Comparison of ENCODE assay signal across 19 mouse cellular contexts in genomic region chr4:63171122-63171521, GRCm38 (mm10). TPM values are rescaled to one million over a fixed set of nuclear protein-coding genes. Genes with fewer than 3 reads are reported as not detected.
DNase-seq lines count a peak whose midpoint lies in the region; ATAC-seq and TF ChIP-seq lines count a peak whose summit lies in the region.
"Had no signal": no experiment of that assay in that cellular context is flagged by ENCODE, and none has a peak within 500 bp of the region (broad histone marks: within the 10 kb centered on the region; RNA-seq: fewer than 3 reads in every experiment).

No protein-coding gene starts in this region.

- peak overlapping the region; percentile 53 for H3K9ac ChIP-seq in kidney, embryonic 14.5 days (ENCODE audit: low read depth, low read length)
- H3K9ac ChIP-seq in ES-E14 (ENCODE audit: insufficient read depth, low read depth, low read length, poor library complexity, severe bottlenecking): peak overlapping the region; percentile 4; the same call in 1 of the 2 replicates
- H3K9ac ChIP-seq in kidney, postnatal 0 days (ENCODE audit: low read depth, low read length): peak overlapping the region; percentile 36
- H3K9ac ChIP-seq: heart, embryonic 13.5 days; neural tube, embryonic 13.5 days had no signal

- H3K27me3 ChIP-seq in kidney, embryonic 14.5 days (ENCODE audit: control insufficient read depth, insufficient read depth, low read length): no peaks in the 10 kb centered on the region; the same call in 1 of the 2 replicates
- no peaks in the 10 kb centered on the region for H3K27me3 ChIP-seq in kidney, postnatal 0 days (ENCODE audit: insufficient read depth, low read length)
- H3K27me3 ChIP-seq in small intestine, adult 2 months (ENCODE audit: control insufficient read depth, insufficient read depth, low read length): 0 out of 2 replicates have a peak, but pooled peaks cover 3% of the 10 kb centered on the region

- H3K4me3 ChIP-seq in kidney, embryonic 14.5 days (ENCODE audit: low read length): peak overlapping the region; percentile 37
- peak overlapping the region; percentile 40 to 48; a peak in 3 of 4 replicates for H3K4me3 ChIP-seq in ES-E14 (ENCODE audit: insufficient read depth in 1 of 2, low read depth in 1 of 2, low read length in 2 of 2, poor library complexity in 1 of 2, severe bottlenecking in 1 of 2)
- H3K4me3 ChIP-seq in kidney, postnatal 0 days (replicated peaks; ENCODE audit: low read depth, low read length): peak overlapping the region; percentile 39
- H3K4me3 ChIP-seq in small intestine, adult 2 months (ENCODE audit: low read depth, low read length): peak overlapping the region; percentile 29
- H3K4me3 ChIP-seq: heart, embryonic 13.5 days; limb, embryonic 10.5 days; neural tube, embryonic 13.5 days had no signal

- no peak for TF ChIP-seq POLR2A in small intestine, adult 2 months (IDR thresholded peaks at IDR 0.05; ENCODE audit: low read depth, low read length)

- no peaks in the 10 kb centered on the region for H3K36me3 ChIP-seq in kidney, embryonic 14.5 days (ENCODE audit: control insufficient read depth, insufficient read depth, low read length)
- H3K36me3 ChIP-seq in ES-E14 (ENCODE audit: control insufficient read depth, insufficient read depth, low read length, poor library complexity, severe bottlenecking): no peaks in the 10 kb centered on the region
- H3K36me3 ChIP-seq in kidney, postnatal 0 days (ENCODE audit: insufficient read depth, low read length): 0 out of 2 replicates have a peak, but pooled peaks cover 10% of the 10 kb centered on the region
- H3K36me3 ChIP-seq in small intestine, adult 2 months (ENCODE audit: control insufficient read depth, insufficient read depth, low read length): no peaks in the 10 kb centered on the region
- H3K36me3 ChIP-seq: heart, embryonic 13.5 days; limb, embryonic 10.5 days; neural tube, embryonic 13.5 days had no signal

- WGBS in kidney, embryonic 14.5 days: 43% methylated on average over 24 of the region's 24 CpGs
- WGBS in kidney, postnatal 0 days: 33% methylated on average over 24 of the region's 24 CpGs
- 16% methylated on average over 24 of the region's 24 CpGs for WGBS in small intestine, adult 2 months

- ATAC-seq in kidney, embryonic 14.5 days (ENCODE audit: low FRiP score, low TSS enrichment): peak; percentile 43
- peak; percentile 14; the same call in 1 of the 2 replicates for ATAC-seq in kidney, postnatal 0 days (replicated peaks; ENCODE audit: low FRiP score, low read depth)
- ATAC-seq: inflammation-experienced regulatory T-cells, adult 6 months had no signal

- H3K4me1 ChIP-seq in kidney, embryonic 14.5 days (ENCODE audit: control insufficient read depth, insufficient read depth, low read length): no peaks in the 10 kb centered on the region
- no peaks in the 10 kb centered on the region for H3K4me1 ChIP-seq in ES-E14 (ENCODE audit: control insufficient read depth in 2 of 2, insufficient read depth in 2 of 2, low read length in 2 of 2, poor library complexity in 1 of 2)
- H3K4me1 ChIP-seq in kidney, postnatal 0 days (replicated peaks; ENCODE audit: insufficient read depth, low read length): 0 out of 2 replicates have a peak, but pooled peaks cover 6% of the 10 kb centered on the region
- H3K4me1 ChIP-seq in small intestine, adult 2 months (ENCODE audit: control insufficient read depth, insufficient read depth, insufficient read length, low read length): no peaks in the 10 kb centered on the region; the same call in 1 of the 2 replicates
- H3K4me1 ChIP-seq: heart, embryonic 13.5 days; limb, embryonic 10.5 days; neural tube, embryonic 13.5 days had no signal

- peak overlapping the region; percentile 49 for H3K4me2 ChIP-seq in kidney, embryonic 14.5 days (replicated peaks; ENCODE audit: low read depth, low read length)
- H3K4me2 ChIP-seq in kidney, postnatal 0 days (ENCODE audit: low read length): peak overlapping the region; percentile 58
- H3K4me2 ChIP-seq: heart, embryonic 13.5 days; neural tube, embryonic 13.5 days had no signal

- in situ Hi-C loops in ES-E14 (cut with MboI; ENCODE audit: low sequenced_read_pairs in 2 of 2, unreplicated experiment in 2 of 2): no loop called here

- peaks cover 3% of the 10 kb centered on the region; the same call in 1 of the 2 replicates for H3K9me3 ChIP-seq in kidney, embryonic 14.5 days (ENCODE audit: control insufficient read depth, low read length)
- no peaks in the 10 kb centered on the region for H3K9me3 ChIP-seq in ES-E14 (ENCODE audit: control insufficient read depth, insufficient read depth, low read depth, low read length)
- no peaks in the 10 kb centered on the region for H3K9me3 ChIP-seq in kidney, postnatal 0 days (replicated peaks; ENCODE audit: low read length)
- H3K9me3 ChIP-seq: heart, embryonic 13.5 days; limb, embryonic 10.5 days; neural tube, embryonic 13.5 days had no signal

- peak overlapping the region; percentile 89 for H3K27ac ChIP-seq in kidney, embryonic 14.5 days (ENCODE audit: low read depth, low read length)
- H3K27ac ChIP-seq in ES-E14 (ENCODE audit: insufficient read depth, low read depth, low read length, poor library complexity, severe bottlenecking): no peak overlapping the region
- peak overlapping the region; percentile 95 for H3K27ac ChIP-seq in kidney, postnatal 0 days
- no peak overlapping the region for H3K27ac ChIP-seq in small intestine, adult 2 months (ENCODE audit: insufficient read depth, low read depth, low read length)
- H3K27ac ChIP-seq: heart, embryonic 13.5 days; limb, embryonic 10.5 days; neural tube, embryonic 13.5 days had no signal

- TF ChIP-seq CTCF in kidney, postnatal 0 days (IDR thresholded peaks at IDR 0.05; ENCODE audit: low read depth): no peak
- no peak for TF ChIP-seq CTCF in small intestine, adult 2 months (IDR thresholded peaks at IDR 0.05; ENCODE audit: extremely low read depth, insufficient read length, insufficient replicate concordance, low read depth, low read length)

- DNase-seq in kidney, adult 8-10 months: no peak
- DNase-seq in ES-E14 (ENCODE audit: low read depth, low spot score): no peak
- DNase-seq in kidney, postnatal 0 days (ENCODE audit: low spot score): no peak
- no peak for DNase-seq in cerebellum, adult 11-12 months
- DNase-seq in urinary bladder, adult 2 months (ENCODE audit: low spot score): no peak
- no peak for DNase-seq in layer of hippocampus, postnatal 14 days (ENCODE audit: low spot score in 2 of 2)
- DNase-seq: cerebellum, adult 18-20 months; embryo, embryonic 11 days; lung, postnatal 36 days; thymus, postnatal 4 days had no signal

TF ChIP-seq in ES-E14, 5 proteins besides CTCF, POLR2A, EP300 and RAD21:
- TF ChIP-seq HCFC1 (IDR thresholded peaks at IDR 0.05; ENCODE audit: borderline replicate concordance, insufficient read depth, low read length): no peak
- TF ChIP-seq ZNF384 (IDR thresholded peaks at IDR 0.05; ENCODE audit: low read depth, low read length): no peak
- TF ChIP-seq ZC3H11A (IDR thresholded peaks at IDR 0.05; ENCODE audit: borderline replicate concordance, low read depth, low read length): no peak
- TF ChIP-seq CHD2 (IDR thresholded peaks at IDR 0.05; ENCODE audit: low read depth, low read length): no peak
- no peak for TF ChIP-seq MAFK (IDR thresholded peaks at IDR 0.05; ENCODE audit: insufficient read depth, low read depth, low read length)

RNA-seq across cellular contexts. Expression of gene Kif12, which starts 0.8 kb away (rescaled TPM):
- polyA plus RNA-seq in kidney, embryonic 14.5 days (2014; fragmentation: Nextera tagmentation; extraction: Ambion mirVana): 60.0 and 70.3 TPM in 2 replicates
- not detected in 2 replicates for total RNA-seq in ES-E14 (2012; rRNA removed)
- 98.4 and 108 TPM in 2 replicates for polyA plus RNA-seq in kidney, postnatal 0 days (2015; fragmentation: Nextera tagmentation; extraction: Ambion mirVana)
- 3.7 and 3.8 TPM in 2 replicates for polyA plus RNA-seq in small intestine, adult 2 months (2012; rRNA removed)
- not detected in 2 replicates for polyA plus RNA-seq in urinary bladder, adult 2 months (2012; rRNA removed)
- not detected for total RNA-seq in layer of hippocampus, postnatal 14 days (2021)
- total RNA-seq: hematopoietic stem cell, adult 5-6 weeks; layer of hippocampus, postnatal 10 days had no signal
- polyA plus RNA-seq: inflammation-experienced regulatory T-cells, adult 6 months; neural tube, embryonic 13.5 days had no signal

RNA-seq across cellular contexts. Expression of gene Ambp, which starts 16.5 kb away (rescaled TPM):
- 1.2 and 1.6 TPM in 2 replicates for polyA plus RNA-seq in kidney, embryonic 14.5 days (2014; fragmentation: Nextera tagmentation; extraction: Ambion mirVana)
- not detected in 2 replicates for total RNA-seq in ES-E14 (2012; rRNA removed)
- polyA plus RNA-seq in kidney, postnatal 0 days (2015; fragmentation: Nextera tagmentation; extraction: Ambion mirVana): 2.3 and 2.5 TPM in 2 replicates
- 1.4 and 4.2 TPM in 2 replicates for polyA plus RNA-seq in small intestine, adult 2 months (2012; rRNA removed)
- polyA plus RNA-seq in urinary bladder, adult 2 months (2012; rRNA removed): 0.80 and 2.7 TPM in 2 replicates
- not detected for total RNA-seq in layer of hippocampus, postnatal 14 days (2021)
- total RNA-seq: hematopoietic stem cell, adult 5-6 weeks; layer of hippocampus, postnatal 10 days; midbrain, postnatal 0 days had no signal
- polyA plus RNA-seq: inflammation-experienced regulatory T-cells, adult 6 months; midbrain, postnatal 0 days had no signal

RNA-seq across cellular contexts. Expression of gene Col27a1, which starts 42.7 kb away (rescaled TPM):
- 8.8 and 10.6 TPM in 2 replicates for polyA plus RNA-seq in kidney, embryonic 14.5 days (2014; fragmentation: Nextera tagmentation; extraction: Ambion mirVana)
- total RNA-seq in ES-E14 (2012; rRNA removed): 1.0 and 2.4 TPM in 2 replicates
- 5.7 and 6.4 TPM in 2 replicates for polyA plus RNA-seq in kidney, postnatal 0 days (2015; fragmentation: Nextera tagmentation; extraction: Ambion mirVana)
- 5.4 and 6.3 TPM in 2 replicates for polyA plus RNA-seq in small intestine, adult 2 months (2012; rRNA removed)
- polyA plus RNA-seq in urinary bladder, adult 2 months (2012; rRNA removed): 12.3 and 13.3 TPM in 2 replicates
- total RNA-seq in layer of hippocampus, postnatal 14 days (2021): 1 to 10 TPM; 3.1 to 3.8 TPM
- total RNA-seq: hematopoietic stem cell, adult 5-6 weeks had no signal

Comparison
In these comparisons a context has a peak if more than half of its experiments do, and no peak if none do; other contexts are left out.
1. H3K27ac ChIP-seq: peak in kidney, embryonic 14.5 days (single experiment) and kidney, postnatal 0 days (single experiment); none in ES-E14 (single experiment) and small intestine, adult 2 months (single experiment).
2. RNA of gene Kif12, which starts 0.8 kb away (polyA plus RNA-seq): 98.4 to 108 TPM in kidney, postnatal 0 days and 60.0 to 70.3 TPM in kidney, embryonic 14.5 days; 3.7 to 3.8 TPM in small intestine, adult 2 months and not detected in urinary bladder, adult 2 months; every median in the first group is over 10 times any median in the second.
3. Peak in every context shown above with its lines, with median percentiles within 50 percentile points of each other: H3K4me3 ChIP-seq and H3K9ac ChIP-seq.